Mouse (Mus musculus) spleen, adult 2 months (tissue): Measurements from ENCODE around the gene Rnf167. TPM values are rescaled to one million over a fixed set of nuclear protein-coding genes. Genes with fewer than 3 reads are reported as not detected.

Experiments
- DNase-seq, 2 experiments: peaks; one replicate each; pipeline versions ENCODE4 v3.0.0 to v3.0.0-alpha.2; 2012 to 2021; ENCODE audit warnings: low spot score in 2 of 2, low read depth in 1 of 2
- H3K27ac ChIP-seq: fragments of 200-500 bp; 2 replicates; pipeline ENCODE4 v1.5.1; 2012; ENCODE audit warnings: low read length, inconsistent platforms; ENCODE audit not compliant: insufficient read depth
- H3K27me3 ChIP-seq: fragments of 200-500 bp; 2 replicates; pipeline ENCODE4 v1.6.1; 2012; ENCODE audit warnings: mild to moderate bottlenecking, moderate library complexity, low read length, inconsistent platforms; ENCODE audit not compliant: control insufficient read depth, insufficient read depth
- H3K36me3 ChIP-seq: fragments of 200-500 bp; 2 replicates; pipeline ENCODE4 v1.6.1; 2012; ENCODE audit warnings: mild to moderate bottlenecking, low read length, inconsistent platforms; ENCODE audit not compliant: control insufficient read depth, insufficient read depth
- H3K4me1 ChIP-seq: fragments of 200-500 bp; 2 replicates; pipeline ENCODE4 v1.6.1; 2011; ENCODE audit warnings: inconsistent platforms; ENCODE audit not compliant: control insufficient read depth, insufficient read depth, insufficient read length
- H3K4me3 ChIP-seq: fragments of 200-500 bp; 2 replicates; pipeline ENCODE4 v1.5.1; 2011; ENCODE audit warnings: mild to moderate bottlenecking, inconsistent platforms; ENCODE audit not compliant: insufficient read depth, insufficient read length; ENCODE audit errors: extremely low read depth
- CTCF ChIP-seq: fragments of 200-500 bp; IDR thresholded peaks from 2 replicates; pipeline ENCODE4 v1.5.1; 2011; ENCODE audit warnings: mild to moderate bottlenecking, inconsistent platforms; ENCODE audit not compliant: insufficient read depth, insufficient read length, insufficient replicate concordance; ENCODE audit errors: extremely low read depth
- POLR2A ChIP-seq: fragments of 200-500 bp; IDR thresholded peaks from 2 replicates; pipeline ENCODE4 v1.6.1; 2011; ENCODE audit warnings: low read depth, low read length, inconsistent platforms
- WGBS: fragments of 180-500 bp; shearing (Covaris S2); methylation state at CpG from one replicate; pipeline ENCODE4 v1.1.7; 2018; 5-methylcytosine and 5-hydroxymethylcytosine counted together
- polyA plus RNA-seq: library from polyadenylated mRNA; depleted of rRNA; stranded (reverse); fragments of >200 nt; gene quantifications from 2 replicates; pipeline ENCODE4 v1.2.3, GENCODE M21; 2012; rRNA removed

The Rnf167 gene
- 137 and 158 TPM in 2 replicates for polyA plus RNA-seq

- WGBS, result under 1% methylated on average over 62 of the region's 63 CpGs
- H3K4me3 ChIP-seq, result peak within 1 kb of the TSS; percentile 80
- H3K27ac ChIP-seq, result peak within 1 kb of the TSS; percentile 92
- TF ChIP-seq CTCF, result no peak
- TF ChIP-seq POLR2A, result peak; percentile 86
- H3K27me3 ChIP-seq, result no peaks in the 10 kb centered on the region
- H3K36me3 ChIP-seq, result peaks cover 35% of the 10 kb centered on the region
- peaks cover 20% of the 10 kb centered on the region; the same call in 1 of the 2 replicates for H3K4me1 ChIP-seq
- DNase-seq, result peak; percentile 94 to 98
Observed at GRCm38 (mm10) chr11:70646691-70647650, at the start of gene Rnf167, which contains the start of gene Slc25a11. Gene Rnf167, plus strand, starts transcription at chr11:70647235. Gene Slc25a11, minus strand, starts transcription at chr11:70647479.

DNA sequence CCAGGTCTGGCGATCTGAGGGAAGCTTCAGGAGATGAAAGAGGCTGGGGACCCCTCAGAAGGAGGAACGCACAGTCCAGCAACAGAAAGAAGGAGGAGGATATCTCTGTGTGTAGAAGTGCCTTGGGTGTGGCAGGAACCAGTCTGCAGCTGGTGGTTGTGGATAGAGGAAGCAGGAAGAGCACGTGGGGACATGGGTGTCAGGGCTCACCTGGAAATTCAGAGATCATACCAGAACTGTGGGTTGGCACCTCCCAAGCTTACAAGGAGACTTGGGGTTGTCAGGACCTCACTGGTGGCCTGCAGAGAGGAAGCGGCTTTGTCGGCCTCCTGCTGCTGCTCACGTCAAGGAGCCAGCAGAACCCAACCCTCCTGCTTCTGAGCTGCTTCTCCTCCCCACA lies 49.7 kb upstream of the Rnf167 start:
- Histone ChIP-seq H3K4me3 (no peak overlapping the region), H3K36me3 (peaks cover 2% of the 10 kb centered on the region; the same call in 1 of the 2 replicates), H3K27ac (peak overlapping the region; percentile 31), H3K4me1 (peaks cover 19% of the 10 kb centered on the region; the same call in 1 of the 2 replicates), H3K27me3 (no peaks in the 10 kb centered on the region)
- 38% methylated on average over 6 of the region's 6 CpGs for WGBS
- no peak for TF ChIP-seq CTCF
- no peak for TF ChIP-seq POLR2A
- no peak for DNase-seq

DNA sequence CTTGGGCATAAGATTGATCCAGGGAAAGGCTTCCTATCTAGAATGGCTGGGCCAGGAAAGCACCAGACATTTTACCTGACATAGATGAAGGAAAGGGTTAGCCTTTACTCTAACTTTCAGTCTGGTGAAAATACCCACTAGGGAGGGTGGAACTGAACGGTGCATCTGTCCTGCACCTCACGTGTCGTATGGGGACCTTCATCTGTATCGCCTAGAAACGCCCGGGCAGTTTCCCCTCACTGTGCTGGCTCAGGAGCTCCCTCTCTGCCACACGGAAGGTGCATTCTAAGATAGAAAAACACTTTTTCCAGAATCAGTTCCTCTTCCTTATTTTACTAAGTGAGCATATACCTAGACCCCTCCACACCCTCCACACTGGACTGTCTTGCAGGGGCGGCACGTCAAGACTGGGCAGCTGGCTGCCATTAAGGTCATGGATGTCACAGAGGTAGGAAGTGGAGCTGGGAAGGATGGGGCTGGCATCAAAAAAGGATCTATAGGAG lies 48.5 kb upstream of the Rnf167 start:
- H3K4me1 ChIP-seq, result peaks cover 19% of the 10 kb centered on the region; the same call in 1 of the 2 replicates
- DNase-seq, result no peak
- H3K36me3 ChIP-seq, result peaks cover 2% of the 10 kb centered on the region; the same call in 1 of the 2 replicates

DNA sequence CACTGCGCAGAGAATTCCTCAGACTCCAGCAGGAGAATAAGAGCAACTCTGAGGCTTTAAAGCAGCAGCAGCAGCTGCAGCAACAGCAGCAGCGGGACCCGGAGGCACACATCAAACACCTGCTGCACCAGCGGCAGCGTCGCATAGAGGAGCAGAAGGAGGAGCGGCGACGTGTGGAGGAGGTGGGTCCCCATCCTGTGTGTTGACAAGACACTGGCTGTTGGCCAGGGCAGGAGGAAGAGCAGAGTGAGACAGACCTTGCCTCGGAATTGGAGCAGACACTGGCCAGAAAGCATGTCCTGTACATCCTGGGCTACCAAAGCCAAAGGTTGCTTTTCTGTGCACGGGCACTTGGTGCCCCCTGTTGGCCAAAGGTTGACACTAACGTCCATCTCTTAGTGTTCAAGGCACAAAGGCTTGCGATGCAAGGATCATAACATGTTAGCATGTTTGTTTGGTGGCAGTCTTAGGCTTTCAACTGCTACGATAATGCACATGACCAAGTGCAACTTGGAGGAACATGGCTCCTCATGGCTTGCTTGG lies 41.9 kb upstream of the Rnf167 start:
- peak in 1 of 2 experiments; percentile 73 for DNase-seq
- peaks cover 33% of the 10 kb centered on the region for H3K36me3 ChIP-seq

More for the DNA sequence above, 48.5 kb upstream of the Rnf167 start:
- 65% methylated on average over 9 of the region's 9 CpGs for WGBS
- TF ChIP-seq CTCF, result no peak
- TF ChIP-seq POLR2A, result no peak
- no peak overlapping the region for H3K4me3 ChIP-seq
- H3K27me3 ChIP-seq, result no peaks in the 10 kb centered on the region
- H3K27ac ChIP-seq, result no peak overlapping the region

GRCm38 (mm10) chr11:70606717-70607116 lies 40.3 kb upstream of the Rnf167 start:
- Histone ChIP-seq H3K4me1 (no peaks in the 10 kb centered on the region), H3K4me3 (no peak overlapping the region), H3K27me3 (no peaks in the 10 kb centered on the region), H3K36me3 (peaks cover 34% of the 10 kb centered on the region), H3K27ac (no peak overlapping the region)
- whole genome bisulfite sequencing, result 95% methylated on average over 12 of the region's 12 CpGs
- TF ChIP-seq CTCF (no peak), POLR2A (no peak)
- DNase-seq, result no peak

More for the DNA sequence above, 41.9 kb upstream of the Rnf167 start:
- Histone ChIP-seq H3K27me3 (no peaks in the 10 kb centered on the region), H3K27ac (no peak overlapping the region), H3K4me3 (no peak overlapping the region), H3K4me1 (no peaks in the 10 kb centered on the region)
- TF ChIP-seq CTCF, result peak; percentile 88; the same call in 1 of the 2 replicates
- TF ChIP-seq POLR2A, result no peak
- 69% methylated on average over 14 of the region's 14 CpGs for WGBS

- DNase-seq, result no peak
- TF ChIP-seq CTCF (no peak), POLR2A (no peak)
- H3K27me3 ChIP-seq, result no peaks in the 10 kb centered on the region
- peaks cover 39% of the 10 kb centered on the region for H3K36me3 ChIP-seq
- no peak overlapping the region for H3K27ac ChIP-seq
- no peak overlapping the region for H3K4me3 ChIP-seq
- WGBS, result 87% methylated on average over 9 of the region's 9 CpGs
- H3K4me1 ChIP-seq, result no peaks in the 10 kb centered on the region
Observed at GRCm38 (mm10) chr11:70607611-70608010, 39.4 kb upstream of the Rnf167 start.
